Mouse (Mus musculus): ENCODE results near the gene Gm7137. TPM values are rescaled to one million over a fixed set of nuclear protein-coding genes. Genes with fewer than 3 reads are reported as not detected.
A peak's percentile ranks its signal among the peaks of the same experiment; 100 is the strongest.

Gm7137 gene
- total RNA-seq, 1 experiment = not detected

DNA sequence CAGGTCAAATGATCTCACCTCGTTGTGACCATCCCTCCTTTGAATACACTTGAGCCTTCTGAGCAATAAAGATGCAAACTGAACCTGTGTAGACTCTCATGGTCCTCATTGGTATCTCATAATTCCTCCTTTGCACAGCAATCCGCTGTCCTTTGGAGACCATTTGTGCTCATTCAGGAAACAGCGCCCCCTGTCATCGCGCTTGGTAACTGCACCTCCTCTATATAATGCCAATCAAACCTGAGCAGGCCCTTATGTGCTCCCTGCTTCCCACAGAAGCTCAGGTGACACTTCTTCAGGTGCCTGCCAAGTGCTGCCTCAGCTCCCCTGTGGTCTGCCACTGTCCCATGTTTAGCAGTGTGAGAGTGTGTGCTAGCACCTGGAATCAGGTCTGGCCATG is 27.5 kb upstream of the Gm7137 start:
- DNase-seq (ENCODE audit: low read depth, low spot score) = peak; percentile 20

DNA sequence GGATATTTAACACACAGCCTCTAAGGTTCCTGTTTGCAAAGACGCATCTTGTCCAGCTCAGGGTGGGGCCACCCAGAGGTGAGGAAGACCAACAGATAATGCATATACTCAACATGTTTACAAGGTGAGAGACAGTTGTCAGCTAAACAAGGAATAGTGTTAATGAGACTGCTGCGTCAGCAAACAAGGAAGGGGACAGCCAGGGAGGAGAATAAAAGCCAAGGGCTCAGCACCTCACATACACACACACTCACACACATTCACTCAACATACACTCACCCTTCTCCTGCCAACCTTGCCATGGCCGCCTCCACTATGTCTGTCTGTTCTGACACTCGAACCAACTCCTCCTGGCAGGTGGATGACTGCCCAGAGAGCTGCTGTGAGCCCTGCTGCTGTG is 26.4 kb upstream of the Gm7137 start, which contains the start of gene Gm2696:
Gene Gm2696 (plus strand): TSS at position 301 of the 400 bp plus-strand sequence.
- no peaks in the 10 kb centered on the region for H3K36me3 ChIP-seq (ENCODE audit: control insufficient read depth, insufficient read depth, low read length, poor library complexity, severe bottlenecking)
- peaks cover 2% of the 10 kb centered on the region; the same call in 1 of the 2 replicates for H3K9me3 ChIP-seq (ENCODE audit: control insufficient read depth, insufficient read depth, low read depth, low read length)
- no peak within 1 kb of the TSS for H3K4me3 ChIP-seq (ENCODE audit: insufficient read depth in 1 of 2, low read depth in 1 of 2, low read length in 2 of 2, poor library complexity in 1 of 2, severe bottlenecking in 1 of 2)
- H3K4me1 ChIP-seq (ENCODE audit: control insufficient read depth in 2 of 2, insufficient read depth in 2 of 2, low read length in 2 of 2, poor library complexity in 1 of 2) = no peaks in the 10 kb centered on the region
- in situ Hi-C loops (cut with MboI; ENCODE audit: low sequenced_read_pairs in 2 of 2, unreplicated experiment in 2 of 2) = no loop called here
- TF ChIP-seq MAFK (IDR thresholded peaks at IDR 0.05; ENCODE audit: insufficient read depth, low read depth, low read length) (0 out of 2 replicates have a peak, but pooled peaks have one; percentile 19), ZC3H11A (IDR thresholded peaks at IDR 0.05; ENCODE audit: borderline replicate concordance, low read depth, low read length) (no peak)
- H3K9ac ChIP-seq (ENCODE audit: insufficient read depth, low read depth, low read length, poor library complexity, severe bottlenecking) = no peak within 1 kb of the TSS
- peak within 1 kb of the TSS; percentile 28; the same call in 1 of the 2 replicates for H3K27ac ChIP-seq (ENCODE audit: insufficient read depth, low read depth, low read length, poor library complexity, severe bottlenecking)
- no peak for DNase-seq (ENCODE audit: low read depth, low spot score)

More for the DNA sequence above, 27.5 kb upstream of the Gm7137 start:
- no peaks in the 10 kb centered on the region for H3K4me1 ChIP-seq (ENCODE audit: control insufficient read depth in 2 of 2, insufficient read depth in 2 of 2, low read length in 2 of 2, poor library complexity in 1 of 2)
- no peaks in the 10 kb centered on the region for H3K9me3 ChIP-seq (ENCODE audit: control insufficient read depth, insufficient read depth, low read depth, low read length)
- TF ChIP-seq CHD2 (IDR thresholded peaks at IDR 0.05; ENCODE audit: low read depth, low read length) (no peak), ZNF384 (IDR thresholded peaks at IDR 0.05; ENCODE audit: low read depth, low read length) (no peak), MAFK (IDR thresholded peaks at IDR 0.05; ENCODE audit: insufficient read depth, low read depth, low read length) (no peak), ZC3H11A (IDR thresholded peaks at IDR 0.05; ENCODE audit: borderline replicate concordance, low read depth, low read length) (no peak), HCFC1 (IDR thresholded peaks at IDR 0.05; ENCODE audit: borderline replicate concordance, insufficient read depth, low read length) (no peak)
- H3K9ac ChIP-seq (ENCODE audit: insufficient read depth, low read depth, low read length, poor library complexity, severe bottlenecking) = no peak overlapping the region
- no peak overlapping the region for H3K4me3 ChIP-seq (ENCODE audit: insufficient read depth in 1 of 2, low read depth in 1 of 2, low read length in 2 of 2, poor library complexity in 1 of 2, severe bottlenecking in 1 of 2)
- no peak overlapping the region for H3K27ac ChIP-seq (ENCODE audit: insufficient read depth, low read depth, low read length, poor library complexity, severe bottlenecking)
- H3K36me3 ChIP-seq (ENCODE audit: control insufficient read depth, insufficient read depth, low read length, poor library complexity, severe bottlenecking) = no peaks in the 10 kb centered on the region
- in situ Hi-C loops (cut with MboI; ENCODE audit: low sequenced_read_pairs in 2 of 2, unreplicated experiment in 2 of 2) = no loop called here

GRCm38 (mm10) chr10:77811743-77812142 is 23.7 kb upstream of the Gm7137 start, which contains the start of gene Gm9507:
Gm9507 (minus strand) TSS chr10:77811843.
- Histone ChIP-seq H3K9ac (ENCODE audit: insufficient read depth, low read depth, low read length, poor library complexity, severe bottlenecking) (no peak within 1 kb of the TSS), H3K9me3 (ENCODE audit: control insufficient read depth, insufficient read depth, low read depth, low read length) (peaks cover 2% of the 10 kb centered on the region; the same call in 1 of the 2 replicates), H3K27ac (ENCODE audit: insufficient read depth, low read depth, low read length, poor library complexity, severe bottlenecking) (no peak within 1 kb of the TSS), H3K4me3 (ENCODE audit: insufficient read depth in 1 of 2, low read depth in 1 of 2, low read length in 2 of 2, poor library complexity in 1 of 2, severe bottlenecking in 1 of 2) (no peak within 1 kb of the TSS), H3K36me3 (ENCODE audit: control insufficient read depth, insufficient read depth, low read length, poor library complexity, severe bottlenecking) (no peaks in the 10 kb centered on the region), H3K4me1 (ENCODE audit: control insufficient read depth in 2 of 2, insufficient read depth in 2 of 2, low read length in 2 of 2, poor library complexity in 1 of 2) (no peaks in the 10 kb centered on the region)
- DNase-seq (ENCODE audit: low read depth, low spot score) = no peak
- in situ Hi-C loops (cut with MboI; ENCODE audit: low sequenced_read_pairs in 2 of 2, unreplicated experiment in 2 of 2) = no loop called here
- TF ChIP-seq CHD2 (IDR thresholded peaks at IDR 0.05; ENCODE audit: low read depth, low read length) = no peak
- no peak for TF ChIP-seq MAFK (IDR thresholded peaks at IDR 0.05; ENCODE audit: insufficient read depth, low read depth, low read length)
- TF ChIP-seq ZC3H11A (IDR thresholded peaks at IDR 0.05; ENCODE audit: borderline replicate concordance, low read depth, low read length) = no peak
- TF ChIP-seq HCFC1 (IDR thresholded peaks at IDR 0.05; ENCODE audit: borderline replicate concordance, insufficient read depth, low read length) = no peak
- TF ChIP-seq ZNF384 (IDR thresholded peaks at IDR 0.05; ENCODE audit: low read depth, low read length) = no peak

DNA sequence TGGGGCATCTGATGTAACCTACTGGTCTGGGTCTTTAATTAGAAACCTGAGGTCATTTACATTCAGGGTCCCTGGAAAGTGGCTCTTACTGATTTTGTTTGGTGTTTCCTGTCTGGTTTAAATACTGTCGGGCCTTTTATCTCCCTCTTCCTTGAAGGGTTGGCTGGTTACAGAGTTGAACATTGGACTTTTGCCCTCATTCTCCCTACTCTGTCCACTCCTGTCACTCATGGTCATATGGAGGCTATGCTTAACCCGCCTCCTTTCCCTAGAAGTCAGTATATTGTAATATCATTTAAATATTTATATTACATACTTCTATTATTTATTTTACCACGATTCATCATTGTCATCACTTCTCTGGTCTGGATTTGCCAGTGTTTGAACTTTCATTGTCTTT is 16.1 kb upstream of the Gm7137 start:
- DNase-seq (ENCODE audit: low read depth, low spot score) = no peak
- Histone ChIP-seq H3K4me1 (ENCODE audit: control insufficient read depth in 2 of 2, insufficient read depth in 2 of 2, low read length in 2 of 2, poor library complexity in 1 of 2) (no peaks in the 10 kb centered on the region), H3K9ac (ENCODE audit: insufficient read depth, low read depth, low read length, poor library complexity, severe bottlenecking) (no peak overlapping the region), H3K9me3 (ENCODE audit: control insufficient read depth, insufficient read depth, low read depth, low read length) (no peaks in the 10 kb centered on the region), H3K4me3 (ENCODE audit: insufficient read depth in 1 of 2, low read depth in 1 of 2, low read length in 2 of 2, poor library complexity in 1 of 2, severe bottlenecking in 1 of 2) (no peak overlapping the region), H3K36me3 (ENCODE audit: control insufficient read depth, insufficient read depth, low read length, poor library complexity, severe bottlenecking) (no peaks in the 10 kb centered on the region), H3K27ac (ENCODE audit: insufficient read depth, low read depth, low read length, poor library complexity, severe bottlenecking) (no peak overlapping the region)
- in situ Hi-C loops (cut with MboI; ENCODE audit: low sequenced_read_pairs in 2 of 2, unreplicated experiment in 2 of 2) = no loop called here
- no peak for TF ChIP-seq CHD2 (IDR thresholded peaks at IDR 0.05; ENCODE audit: low read depth, low read length)
- TF ChIP-seq ZNF384 (IDR thresholded peaks at IDR 0.05; ENCODE audit: low read depth, low read length) = no peak
- TF ChIP-seq HCFC1 (IDR thresholded peaks at IDR 0.05; ENCODE audit: borderline replicate concordance, insufficient read depth, low read length) = no peak
- TF ChIP-seq MAFK (IDR thresholded peaks at IDR 0.05; ENCODE audit: insufficient read depth, low read depth, low read length) = no peak
- TF ChIP-seq ZC3H11A (IDR thresholded peaks at IDR 0.05; ENCODE audit: borderline replicate concordance, low read depth, low read length) = no peak
